Mouse (Mus musculus) retina, postnatal 7 days (tissue): Measurements from ENCODE around the gene Kcnb1.

Source experiments
- DNase-seq: peaks from one replicate; pipeline ENCODE4 v3.0.0-alpha.2; 2012; ENCODE audit warnings: low read depth, low spot score

The Kcnb1 gene

GRCm38 (mm10) chr2:167080387-167080786 is 109.6 kb downstream of the Kcnb1 start:
- no peak for DNase-seq

GRCm38 (mm10) chr2:167079535-167080257 is 110.3 kb downstream of the Kcnb1 start:
- no peak for DNase-seq

- DNase-seq = no peak
Measured at GRCm38 (mm10) chr2:167078931-167079495, 110.9 kb downstream of the Kcnb1 start.

- no peak for DNase-seq
Measured at GRCm38 (mm10) chr2:167078486-167078885, 111.5 kb downstream of the Kcnb1 start.

GRCm38 (mm10) chr2:167077199-167077962 is 112.6 kb downstream of the Kcnb1 start:
- DNase-seq = no peak

- DNase-seq = no peak
Measured at GRCm38 (mm10) chr2:167076759-167077158, 113.2 kb downstream of the Kcnb1 start.

GRCm38 (mm10) chr2:167076352-167076751 is 113.6 kb downstream of the Kcnb1 start:
- no peak for DNase-seq

- no peak for DNase-seq
Measured at GRCm38 (mm10) chr2:167074587-167074986, 115.4 kb downstream of the Kcnb1 start.

GRCm38 (mm10) chr2:167071641-167072601 is 118.0 kb downstream of the Kcnb1 start:
- DNase-seq = peak; percentile 96

- no peak for DNase-seq
Measured at GRCm38 (mm10) chr2:167071266-167071640, 118.7 kb downstream of the Kcnb1 start.

GRCm38 (mm10) chr2:167070341-167070740 is 119.6 kb downstream of the Kcnb1 start:
- DNase-seq = no peak

- DNase-seq = no peak
Measured at GRCm38 (mm10) chr2:167067575-167067974, 122.4 kb downstream of the Kcnb1 start.

- DNase-seq = no peak
Measured at GRCm38 (mm10) chr2:167066528-167067516, 123.1 kb downstream of the Kcnb1 start.

GRCm38 (mm10) chr2:167066031-167066430 is 123.9 kb downstream of the Kcnb1 start:
- DNase-seq = no peak

GRCm38 (mm10) chr2:167064601-167065295 is 125.2 kb downstream of the Kcnb1 start:
- no peak for DNase-seq

GRCm38 (mm10) chr2:167063906-167064496 is 126.0 kb downstream of the Kcnb1 start:
- DNase-seq = no peak

GRCm38 (mm10) chr2:167062965-167063880 is 126.7 kb downstream of the Kcnb1 start, which contains the start of gene Znfx1:
TSS of gene Znfx1 (minus strand) at chr2:167063015.
- DNase-seq = peak; percentile 93

GRCm38 (mm10) chr2:167062497-167062911 is 127.5 kb downstream of the Kcnb1 start:
- peak; percentile 71 for DNase-seq
